Mouse (Mus musculus): ENCODE measurements around the gene Apob. TPM values are rescaled to one million over a fixed set of nuclear protein-coding genes. Genes with fewer than 3 reads are reported as not detected.

The Apob gene
- 64.5 and 69.2 TPM in 2 replicates for polyA plus RNA-seq (2016; fragmentation: Nextera tagmentation; extraction: Ambion mirVana)

- Histone ChIP-seq H3K4me1 (0 out of 2 replicates have a peak, but pooled peaks cover 2% of the 10 kb centered on the region), H3K27ac (peak within 1 kb of the TSS; percentile 67), H3K4me2 (0 out of 2 replicates have a peak within 1 kb of the TSS, but pooled peaks have one; percentile 20), H3K4me3 (peak within 1 kb of the TSS; percentile 45), H3K9ac (peak within 1 kb of the TSS; percentile 44; the same call in 1 of the 2 replicates), H3K27me3 (replicated peaks) (no peaks in the 10 kb centered on the region), H3K9me3 (replicated peaks) (no peaks in the 10 kb centered on the region), H3K36me3 (peaks cover 5% of the 10 kb centered on the region; the same call in 1 of the 2 replicates)
- peak; percentile 56 for ATAC-seq
- 68% methylated on average over 20 of the region's 20 CpGs for WGBS (ENCODE audit: insufficient replicate concordance)
Observed at GRCm38 (mm10) chr12:7977466-7978189, at the start of gene Apob. TSS of gene Apob (plus strand) at chr12:7977648.

GRCm38 (mm10) chr12:7932405-7932920 is 45.0 kb upstream of the Apob start:
- H3K4me1 ChIP-seq: no peaks in the 10 kb centered on the region
- ATAC-seq: no peak
- H3K36me3 ChIP-seq: no peaks in the 10 kb centered on the region
- no peaks in the 10 kb centered on the region for H3K27me3 ChIP-seq (replicated peaks)
- no peak overlapping the region for H3K4me3 ChIP-seq
- WGBS (ENCODE audit: insufficient replicate concordance): 60% methylated on average over 4 of the region's 4 CpGs
- no peak overlapping the region for H3K4me2 ChIP-seq
- H3K9me3 ChIP-seq (replicated peaks): no peaks in the 10 kb centered on the region
- no peak overlapping the region for H3K9ac ChIP-seq
- no peak overlapping the region for H3K27ac ChIP-seq

- H3K4me2 ChIP-seq: 0 out of 2 replicates have a peak overlapping the region, but pooled peaks have one; percentile 1
- no peaks in the 10 kb centered on the region for H3K36me3 ChIP-seq
- no peak overlapping the region for H3K9ac ChIP-seq
- H3K4me3 ChIP-seq: no peak overlapping the region
- no peaks in the 10 kb centered on the region for H3K4me1 ChIP-seq
- H3K9me3 ChIP-seq (replicated peaks): no peaks in the 10 kb centered on the region
- ATAC-seq: peak; percentile 44; the same call in 1 of the 2 replicates
- H3K27me3 ChIP-seq (replicated peaks): no peaks in the 10 kb centered on the region
- WGBS (ENCODE audit: insufficient replicate concordance): 48% methylated on average over 9 of the region's 9 CpGs
- H3K27ac ChIP-seq: 0 out of 2 replicates have a peak overlapping the region, but pooled peaks have one; percentile 8
Observed at GRCm38 (mm10) chr12:7950098-7950745, 27.2 kb upstream of the Apob start.

- Histone ChIP-seq H3K4me2 (no peak overlapping the region), H3K27me3 (replicated peaks) (no peaks in the 10 kb centered on the region), H3K9ac (no peak overlapping the region), H3K27ac (no peak overlapping the region), H3K9me3 (replicated peaks) (no peaks in the 10 kb centered on the region), H3K4me1 (0 out of 2 replicates have a peak, but pooled peaks cover 6% of the 10 kb centered on the region), H3K4me3 (no peak overlapping the region), H3K36me3 (no peaks in the 10 kb centered on the region)
- ATAC-seq: no peak
- WGBS (ENCODE audit: insufficient replicate concordance): 47% methylated on average over 1 of the region's 1 CpGs
Observed at GRCm38 (mm10) chr12:7958851-7959250, 18.6 kb upstream of the Apob start.

GRCm38 (mm10) chr12:7959310-7959918 is 18.0 kb upstream of the Apob start:
- H3K9ac ChIP-seq: no peak overlapping the region
- H3K4me3 ChIP-seq: no peak overlapping the region
- 68% methylated on average over 6 of the region's 6 CpGs for WGBS (ENCODE audit: insufficient replicate concordance)
- no peaks in the 10 kb centered on the region for H3K36me3 ChIP-seq
- no peak for ATAC-seq
- no peak overlapping the region for H3K27ac ChIP-seq
- H3K27me3 ChIP-seq (replicated peaks): no peaks in the 10 kb centered on the region
- no peak overlapping the region for H3K4me2 ChIP-seq
- H3K9me3 ChIP-seq (replicated peaks): no peaks in the 10 kb centered on the region
- H3K4me1 ChIP-seq: 0 out of 2 replicates have a peak, but pooled peaks cover 6% of the 10 kb centered on the region

GRCm38 (mm10) chr12:7962314-7962927 is 15.0 kb upstream of the Apob start:
- no peaks in the 10 kb centered on the region for H3K27me3 ChIP-seq (replicated peaks)
- H3K4me2 ChIP-seq: no peak overlapping the region
- H3K4me3 ChIP-seq: no peak overlapping the region
- no peak overlapping the region for H3K9ac ChIP-seq
- H3K36me3 ChIP-seq: no peaks in the 10 kb centered on the region
- no peak for ATAC-seq
- H3K9me3 ChIP-seq (replicated peaks): no peaks in the 10 kb centered on the region
- WGBS (ENCODE audit: insufficient replicate concordance): 49% methylated on average over 5 of the region's 5 CpGs
- H3K27ac ChIP-seq: no peak overlapping the region
- H3K4me1 ChIP-seq: 0 out of 2 replicates have a peak, but pooled peaks cover 6% of the 10 kb centered on the region

GRCm38 (mm10) chr12:7967221-7967620 is 10.2 kb upstream of the Apob start:
- Histone ChIP-seq H3K27me3 (replicated peaks) (no peaks in the 10 kb centered on the region), H3K27ac (no peak overlapping the region), H3K4me1 (0 out of 2 replicates have a peak, but pooled peaks cover 5% of the 10 kb centered on the region), H3K36me3 (no peaks in the 10 kb centered on the region), H3K4me3 (no peak overlapping the region), H3K9ac (no peak overlapping the region), H3K4me2 (no peak overlapping the region), H3K9me3 (replicated peaks) (no peaks in the 10 kb centered on the region)
- WGBS (ENCODE audit: insufficient replicate concordance): 59% methylated on average over 2 of the region's 2 CpGs
- no peak for ATAC-seq

GRCm38 (mm10) chr12:7970301-7970700 is 7.1 kb upstream of the Apob start:
- ATAC-seq: no peak
- H3K4me3 ChIP-seq: no peak overlapping the region
- no peaks in the 10 kb centered on the region for H3K27me3 ChIP-seq (replicated peaks)
- H3K4me2 ChIP-seq: no peak overlapping the region
- no peak overlapping the region for H3K27ac ChIP-seq
- no peaks in the 10 kb centered on the region for H3K36me3 ChIP-seq
- WGBS (ENCODE audit: insufficient replicate concordance): 74% methylated on average over 2 of the region's 2 CpGs
- no peaks in the 10 kb centered on the region for H3K9me3 ChIP-seq (replicated peaks)
- 0 out of 2 replicates have a peak, but pooled peaks cover under 1% of the 10 kb centered on the region for H3K4me1 ChIP-seq
- no peak overlapping the region for H3K9ac ChIP-seq

- no peaks in the 10 kb centered on the region for H3K36me3 ChIP-seq
Observed at GRCm38 (mm10) chr12:7970817-7971216, 6.6 kb upstream of the Apob start.

GRCm38 (mm10) chr12:7971736-7972135 is 5.7 kb upstream of the Apob start:
- no peak overlapping the region for H3K27ac ChIP-seq
- no peak overlapping the region for H3K4me3 ChIP-seq
- H3K27me3 ChIP-seq (replicated peaks): no peaks in the 10 kb centered on the region
- no peaks in the 10 kb centered on the region for H3K9me3 ChIP-seq (replicated peaks)
- H3K4me1 ChIP-seq: 0 out of 2 replicates have a peak, but pooled peaks cover 2% of the 10 kb centered on the region
- H3K36me3 ChIP-seq: no peaks in the 10 kb centered on the region
- ATAC-seq: no peak
- H3K9ac ChIP-seq: no peak overlapping the region
- WGBS (ENCODE audit: insufficient replicate concordance): 70% methylated on average over 2 of the region's 2 CpGs
- no peak overlapping the region for H3K4me2 ChIP-seq

More at GRCm38 (mm10) chr12:7970817-7971216, 6.6 kb upstream of the Apob start:
- H3K27me3 ChIP-seq (replicated peaks): no peaks in the 10 kb centered on the region
- H3K4me3 ChIP-seq: no peak overlapping the region
- H3K4me1 ChIP-seq: 0 out of 2 replicates have a peak, but pooled peaks cover 2% of the 10 kb centered on the region
- H3K4me2 ChIP-seq: no peak overlapping the region
- H3K9me3 ChIP-seq (replicated peaks): no peaks in the 10 kb centered on the region
- 60% methylated on average over 3 of the region's 3 CpGs for WGBS (ENCODE audit: insufficient replicate concordance)
- ATAC-seq: no peak
- H3K27ac ChIP-seq: no peak overlapping the region
- H3K9ac ChIP-seq: no peak overlapping the region

GRCm38 (mm10) chr12:7973773-7974322 is 3.6 kb upstream of the Apob start:
- Histone ChIP-seq H3K27ac (no peak overlapping the region), H3K36me3 (no peaks in the 10 kb centered on the region), H3K9me3 (replicated peaks) (no peaks in the 10 kb centered on the region), H3K9ac (no peak overlapping the region), H3K27me3 (replicated peaks) (no peaks in the 10 kb centered on the region), H3K4me2 (no peak overlapping the region), H3K4me3 (no peak overlapping the region), H3K4me1 (0 out of 2 replicates have a peak, but pooled peaks cover 2% of the 10 kb centered on the region)
- WGBS (ENCODE audit: insufficient replicate concordance): 46% methylated on average over 5 of the region's 5 CpGs
- no peak for ATAC-seq
